Mouse (Mus musculus): ENCODE measurements at regions not wholly inside any gene's neighbourhood (a gene's known extent, or its start where the extent isn't known, plus 50 kb on each side); places are given as distances from the start of the nearest gene placed in this dataset.

GRCm38 (mm10) chr3:58333997-58334396, 80.5 kb upstream of the Tsc22d2 start:
- no peaks in the 10 kb centered on the region for H3K36me3 ChIP-seq
- DNase-seq (ENCODE audit: low spot score), result no peak
- H3K27me3 ChIP-seq (ENCODE audit: low read depth, poor library complexity, severe bottlenecking), result no peaks in the 10 kb centered on the region
- no peak overlapping the region for H3K27ac ChIP-seq
- peaks cover 37% of the 10 kb centered on the region for H3K4me1 ChIP-seq
- H3K9me3 ChIP-seq (replicated peaks), result no peaks in the 10 kb centered on the region
- H3K4me3 ChIP-seq, result no peak overlapping the region
- 54% methylated on average over 7 of the region's 7 CpGs for WGBS

- 82% methylated on average over 6 of the region's 6 CpGs for WGBS
These were observed 79.2 kb upstream of the Tsc22d2 start for GRCm38 (mm10) chr3:58335277-58335676.

GRCm38 (mm10) chr3:58336135-58336534, 78.4 kb upstream of the Tsc22d2 start:
- Histone ChIP-seq H3K27ac (no peak overlapping the region), H3K36me3 (no peaks in the 10 kb centered on the region), H3K9me3 (replicated peaks) (no peaks in the 10 kb centered on the region), H3K4me1 (peaks cover 37% of the 10 kb centered on the region), H3K4me3 (no peak overlapping the region), H3K27me3 (ENCODE audit: low read depth, poor library complexity, severe bottlenecking) (no peaks in the 10 kb centered on the region)
- 68% methylated on average over 5 of the region's 5 CpGs for WGBS
- DNase-seq (ENCODE audit: low spot score), result no peak

More at GRCm38 (mm10) chr3:58335277-58335676, 79.2 kb upstream of the Tsc22d2 start:
- H3K27me3 ChIP-seq (ENCODE audit: low read depth, poor library complexity, severe bottlenecking), result no peaks in the 10 kb centered on the region
- H3K36me3 ChIP-seq, result no peaks in the 10 kb centered on the region
- DNase-seq (ENCODE audit: low spot score), result no peak
- no peak overlapping the region for H3K27ac ChIP-seq
- H3K9me3 ChIP-seq (replicated peaks), result no peaks in the 10 kb centered on the region
- H3K4me3 ChIP-seq, result no peak overlapping the region
- peaks cover 37% of the 10 kb centered on the region for H3K4me1 ChIP-seq

- no peak overlapping the region for H3K27ac ChIP-seq
- no peak overlapping the region for H3K4me3 ChIP-seq
- no peaks in the 10 kb centered on the region for H3K36me3 ChIP-seq
- WGBS, result 80% methylated on average over 6 of the region's 6 CpGs
- peaks cover 37% of the 10 kb centered on the region for H3K4me1 ChIP-seq
- no peak for DNase-seq (ENCODE audit: low spot score)
- no peaks in the 10 kb centered on the region for H3K27me3 ChIP-seq (ENCODE audit: low read depth, poor library complexity, severe bottlenecking)
- H3K9me3 ChIP-seq (replicated peaks), result no peaks in the 10 kb centered on the region
These were observed 77.9 kb upstream of the Tsc22d2 start for GRCm38 (mm10) chr3:58336590-58336989.

GRCm38 (mm10) chr3:58338976-58339375, 75.5 kb upstream of the Tsc22d2 start:
- H3K4me3 ChIP-seq, result no peak overlapping the region
- peaks cover 25% of the 10 kb centered on the region for H3K4me1 ChIP-seq
- DNase-seq (ENCODE audit: low spot score), result no peak
- no peaks in the 10 kb centered on the region for H3K36me3 ChIP-seq
- H3K27me3 ChIP-seq (ENCODE audit: low read depth, poor library complexity, severe bottlenecking), result no peaks in the 10 kb centered on the region
- H3K9me3 ChIP-seq (replicated peaks), result no peaks in the 10 kb centered on the region
- H3K27ac ChIP-seq, result no peak overlapping the region
- WGBS, result 90% methylated on average over 7 of the region's 7 CpGs

- 79% methylated on average over 1 of the region's 1 CpGs for WGBS
These were observed 72.4 kb upstream of the Tsc22d2 start for GRCm38 (mm10) chr3:58342096-58342495.

GRCm38 (mm10) chr3:58362563-58362962, 52.0 kb upstream of the Tsc22d2 start:
- no peaks in the 10 kb centered on the region for H3K27me3 ChIP-seq (ENCODE audit: low read depth, poor library complexity, severe bottlenecking)
- H3K4me3 ChIP-seq, result no peak overlapping the region
- no peak for DNase-seq (ENCODE audit: low spot score)
- H3K4me1 ChIP-seq, result no peaks in the 10 kb centered on the region
- H3K27ac ChIP-seq, result no peak overlapping the region
- H3K36me3 ChIP-seq, result no peaks in the 10 kb centered on the region
- 96% methylated on average over 4 of the region's 4 CpGs for WGBS
- no peaks in the 10 kb centered on the region for H3K9me3 ChIP-seq (replicated peaks)

More at GRCm38 (mm10) chr3:58342096-58342495, 72.4 kb upstream of the Tsc22d2 start:
- Histone ChIP-seq H3K9me3 (replicated peaks) (no peaks in the 10 kb centered on the region), H3K4me3 (no peak overlapping the region), H3K27ac (no peak overlapping the region), H3K36me3 (no peaks in the 10 kb centered on the region), H3K27me3 (ENCODE audit: low read depth, poor library complexity, severe bottlenecking) (no peaks in the 10 kb centered on the region), H3K4me1 (no peaks in the 10 kb centered on the region)
- no peak for DNase-seq (ENCODE audit: low spot score)

GRCm38 (mm10) chr3:58364526-58364925, 50.0 kb upstream of the Tsc22d2 start:
- no peaks in the 10 kb centered on the region for H3K27me3 ChIP-seq (ENCODE audit: low read depth, poor library complexity, severe bottlenecking)
- H3K36me3 ChIP-seq, result no peaks in the 10 kb centered on the region
- H3K4me1 ChIP-seq, result no peaks in the 10 kb centered on the region
- WGBS, result 83% methylated on average over 3 of the region's 3 CpGs
- no peak overlapping the region for H3K4me3 ChIP-seq
- no peak overlapping the region for H3K27ac ChIP-seq
- H3K9me3 ChIP-seq (replicated peaks), result no peaks in the 10 kb centered on the region
- no peak for DNase-seq (ENCODE audit: low spot score)
